Comparison of ENCODE assay signal across 8 mouse cellular contexts in genomic region chr7:73524454-73524952, GRCm38 (mm10). TPM values are rescaled to one million over a fixed set of nuclear protein-coding genes. Genes with fewer than 3 reads are reported as not detected.
DNase-seq lines count a peak whose midpoint lies in the region; ATAC-seq and TF ChIP-seq lines count a peak whose summit lies in the region.

No protein-coding gene starts in this region.

- ATAC-seq in intestine, embryonic 15.5 days = peak; percentile 79
- ATAC-seq in liver, embryonic 11.5 days (replicated peaks; ENCODE audit: low FRiP score) = peak; percentile 33; the same call in 1 of the 2 replicates

- peaks cover 5% of the 10 kb centered on the region; the same call in 1 of the 2 replicates for H3K4me1 ChIP-seq in spleen, adult 2 months (ENCODE audit: control insufficient read depth, insufficient read depth, insufficient read length)
- peaks cover 12% of the 10 kb centered on the region for H3K4me1 ChIP-seq in intestine, embryonic 15.5 days (replicated peaks)
- peaks cover 17% of the 10 kb centered on the region for H3K4me1 ChIP-seq in liver, embryonic 11.5 days (replicated peaks; ENCODE audit: control insufficient read depth, insufficient read depth, low read length)

- no peak for TF ChIP-seq POLR2A in spleen, adult 2 months (IDR thresholded peaks at IDR 0.05; ENCODE audit: low read depth, low read length)

- 0 out of 2 replicates have a peak overlapping the region, but pooled peaks have one; percentile 3 for H3K9ac ChIP-seq in intestine, embryonic 15.5 days
- no peak overlapping the region for H3K9ac ChIP-seq in liver, embryonic 11.5 days (ENCODE audit: low read depth, low read length)

- H3K4me3 ChIP-seq in spleen, adult 2 months (ENCODE audit: extremely low read depth, insufficient read depth, insufficient read length) = no peak overlapping the region
- no peak overlapping the region for H3K4me3 ChIP-seq in intestine, embryonic 15.5 days (replicated peaks)
- H3K4me3 ChIP-seq in liver, embryonic 11.5 days (ENCODE audit: low read depth, low read length) = no peak overlapping the region

- no peak overlapping the region for H3K4me2 ChIP-seq in intestine, embryonic 15.5 days (replicated peaks)
- peak overlapping the region; percentile 23; the same call in 1 of the 2 replicates for H3K4me2 ChIP-seq in liver, embryonic 11.5 days

- DNase-seq in spleen, adult 2 months (ENCODE audit: low read depth in 1 of 2, low spot score in 2 of 2) = peak; percentile 53 to 84
- no peak for DNase-seq in spleen, adult 18-20 months
- DNase-seq in cerebellum, adult 9-11 months = peak; percentile 68
- DNase-seq in gastrocnemius, postnatal 14 days = peak; percentile 47
- no peak for DNase-seq in liver, embryonic 11.5 days (ENCODE audit: low spot score)
- DNase-seq in monocyte, adult 2 months (ENCODE audit: low read depth in 1 of 2, low spot score in 2 of 2) = peak; percentile 23 to 43
- DNase-seq in yolk sac, embryonic 10.5 days (ENCODE audit: low spot score) = peak; percentile 66

- peak overlapping the region; percentile 79 for H3K27ac ChIP-seq in spleen, adult 2 months (ENCODE audit: insufficient read depth, low read length)
- peak overlapping the region; percentile 85 for H3K27ac ChIP-seq in intestine, embryonic 15.5 days
- H3K27ac ChIP-seq in liver, embryonic 11.5 days (ENCODE audit: low read depth, low read length) = peak overlapping the region; percentile 74

- 16% methylated on average over 9 of the region's 9 CpGs for WGBS in spleen, adult 2 months
- WGBS in intestine, embryonic 15.5 days = 17% methylated on average over 9 of the region's 9 CpGs
- WGBS in liver, embryonic 11.5 days = 47% methylated on average over 9 of the region's 9 CpGs

- intact Hi-C loops in gastrocnemius, postnatal 14 days (cut with DNase I; ENCODE audit: low total_unique reads) = loop anchor here (5.0 kb wide), 1 partner anchor 103 kb away; no protein-coding TSS in a partner anchor

- peaks cover 13% of the 10 kb centered on the region for H3K36me3 ChIP-seq in spleen, adult 2 months (ENCODE audit: control insufficient read depth, insufficient read depth, low read length)
- peaks cover 8% of the 10 kb centered on the region for H3K36me3 ChIP-seq in intestine, embryonic 15.5 days
- peaks cover 23% of the 10 kb centered on the region for H3K36me3 ChIP-seq in liver, embryonic 11.5 days (ENCODE audit: control insufficient read depth, insufficient read depth, low read length)

- H3K27me3 ChIP-seq in spleen, adult 2 months (ENCODE audit: control insufficient read depth, insufficient read depth, low read length) = no peaks in the 10 kb centered on the region
- no peaks in the 10 kb centered on the region for H3K27me3 ChIP-seq in intestine, embryonic 15.5 days (replicated peaks)
- no peaks in the 10 kb centered on the region for H3K27me3 ChIP-seq in liver, embryonic 11.5 days (replicated peaks; ENCODE audit: control insufficient read depth, insufficient read depth, low read length)

- no peaks in the 10 kb centered on the region for H3K9me3 ChIP-seq in intestine, embryonic 15.5 days
- no peaks in the 10 kb centered on the region for H3K9me3 ChIP-seq in liver, embryonic 11.5 days (ENCODE audit: control insufficient read depth, low read length)

- peak; percentile 60; the same call in 1 of the 2 replicates for TF ChIP-seq CTCF in spleen, adult 2 months (IDR thresholded peaks at IDR 0.05; ENCODE audit: extremely low read depth, insufficient read depth, insufficient read length, insufficient replicate concordance)

RNA-seq across cellular contexts. Expression of gene Chd2, which starts 17.1 kb away (rescaled TPM):
- polyA plus RNA-seq in spleen, adult 2 months (2012; rRNA removed) = 48.6 and 52.5 TPM in 2 replicates
- total RNA-seq in gastrocnemius, postnatal 14 days (2021) = 10 to 100 TPM; 36.7 to 38.2 TPM
- polyA plus RNA-seq in intestine, embryonic 15.5 days (2015; fragmentation: Nextera tagmentation; extraction: Ambion mirVana) = 39.3 and 46.0 TPM in 2 replicates
- 30.9 and 34.5 TPM in 2 replicates for polyA plus RNA-seq in liver, embryonic 11.5 days (2014; fragmentation: Nextera tagmentation; extraction: Ambion mirVana)

Comparison
In these comparisons a context has a peak if more than half of its experiments do, and no peak if none do; other contexts are left out.
1. DNase-seq: peak in spleen, adult 2 months (2 of 2), cerebellum, adult 9-11 months (single experiment), gastrocnemius, postnatal 14 days (single experiment), monocyte, adult 2 months (2 of 2) and yolk sac, embryonic 10.5 days (single experiment); none in spleen, adult 18-20 months (0 of 2) and liver, embryonic 11.5 days (single experiment).
2. Peak in every context shown above with its lines, with median percentiles within 50 percentile points of each other: H3K27ac ChIP-seq.